Mouse (Mus musculus): ENCODE data around the gene Parp6. TPM values are rescaled to one million over a fixed set of nuclear protein-coding genes. Genes with fewer than 3 reads are reported as not detected.

Gene Parp6
- polyA plus RNA-seq, 1 experiment, result 21.6 TPM

- 37% methylated on average over 2 of the region's 2 CpGs for WGBS
- no peak for DNase-seq (ENCODE audit: low read depth, low spot score)
Observed at GRCm38 (mm10) chr9:59654450-59654983, 37.4 kb downstream of the Parp6 start.

- DNase-seq (ENCODE audit: low read depth, low spot score), result peak; percentile 99
- WGBS, result under 1% methylated on average over 46 of the region's 46 CpGs
Observed at GRCm38 (mm10) chr9:59655958-59656634, 39.0 kb downstream of the Parp6 start, which contains the start of gene Pkm. TSS of gene Pkm (plus strand) at chr9:59656368.

- DNase-seq (ENCODE audit: low read depth, low spot score), result no peak
- whole genome bisulfite sequencing, result 1% methylated on average over 64 of the region's 65 CpGs
Observed at GRCm38 (mm10) chr9:59656635-59657617, 39.8 kb downstream of the Parp6 start.

DNA sequence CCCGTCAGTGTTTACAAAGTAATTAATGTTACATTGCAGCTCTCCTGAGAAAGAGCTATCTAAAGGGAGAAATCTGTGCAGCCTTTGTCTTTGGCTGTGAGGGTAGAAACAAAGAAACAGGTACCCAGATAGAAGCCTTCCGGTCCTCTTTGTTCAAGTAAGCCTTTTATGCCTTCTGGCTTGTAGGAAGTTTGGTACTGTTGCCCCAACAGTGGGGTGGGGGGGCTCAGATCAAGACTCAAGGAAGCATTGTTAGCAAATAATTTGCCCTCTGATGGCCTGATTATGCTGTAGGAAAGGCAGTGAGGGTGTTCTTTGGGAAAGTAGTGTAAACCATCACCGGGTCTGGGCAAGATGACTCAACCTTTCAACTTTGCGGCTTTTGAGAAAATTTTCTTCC, 41.1 kb downstream of the Parp6 start:
- DNase-seq (ENCODE audit: low read depth, low spot score), result no peak

GRCm38 (mm10) chr9:59659036-59660026, 42.2 kb downstream of the Parp6 start:
- 28% methylated on average over 14 of the region's 14 CpGs for WGBS
- no peak for DNase-seq (ENCODE audit: low read depth, low spot score)

More for the DNA sequence above, 41.1 kb downstream of the Parp6 start:
- 38% methylated on average over 4 of the region's 4 CpGs for whole genome bisulfite sequencing

DNA sequence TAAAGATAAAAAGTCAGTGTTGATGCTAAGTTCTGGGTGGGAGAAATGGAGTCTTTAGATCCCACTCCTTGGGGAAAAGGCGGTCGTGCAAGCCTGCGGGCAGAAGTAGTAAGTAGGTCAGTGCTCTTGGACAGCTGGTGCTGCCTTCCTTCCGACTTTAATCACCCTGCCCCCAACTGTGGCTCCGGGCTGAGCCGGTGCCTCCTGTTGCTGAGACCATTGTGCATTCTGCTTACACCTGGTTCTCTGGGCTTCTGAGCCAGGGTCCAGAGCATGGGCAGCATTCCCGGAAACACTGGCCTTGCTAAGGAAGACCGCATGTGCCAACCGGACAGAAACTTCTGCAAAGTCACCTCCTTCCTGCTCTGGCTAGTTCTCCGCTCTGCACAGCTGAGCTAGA, 43.3 kb downstream of the Parp6 start:
- WGBS, result 69% methylated on average over 10 of the region's 10 CpGs
- no peak for DNase-seq (ENCODE audit: low read depth, low spot score)

- no peak for DNase-seq (ENCODE audit: low read depth, low spot score)
- 39% methylated on average over 6 of the region's 6 CpGs for WGBS
Observed at GRCm38 (mm10) chr9:59661298-59661975, 44.4 kb downstream of the Parp6 start.

- 87% methylated on average over 7 of the region's 7 CpGs for WGBS
- no peak for DNase-seq (ENCODE audit: low read depth, low spot score)
Observed at GRCm38 (mm10) chr9:59663226-59663625, 46.1 kb downstream of the Parp6 start.

DNA sequence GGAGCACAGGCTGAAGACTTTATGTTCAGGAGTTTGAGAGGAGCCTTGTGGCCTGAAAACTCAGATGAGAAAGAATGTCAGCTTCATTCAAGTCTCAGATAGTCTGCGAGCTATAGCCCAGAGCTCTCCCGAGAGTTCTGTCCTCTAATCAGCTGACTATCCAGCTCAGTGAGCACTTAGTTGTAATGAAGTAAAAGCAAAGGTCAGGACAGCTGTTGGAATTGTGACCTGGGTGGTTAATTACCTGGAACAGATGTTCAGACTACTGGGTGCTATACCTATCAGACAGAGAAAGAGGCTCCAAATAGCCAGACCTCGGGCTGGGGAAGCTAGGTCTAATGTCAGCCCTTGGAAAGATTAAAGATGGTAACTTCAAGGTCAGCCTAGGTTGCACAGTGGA, 46.9 kb downstream of the Parp6 start:
- 37% methylated on average over 3 of the region's 3 CpGs for WGBS
- no peak for DNase-seq (ENCODE audit: low read depth, low spot score)

DNA sequence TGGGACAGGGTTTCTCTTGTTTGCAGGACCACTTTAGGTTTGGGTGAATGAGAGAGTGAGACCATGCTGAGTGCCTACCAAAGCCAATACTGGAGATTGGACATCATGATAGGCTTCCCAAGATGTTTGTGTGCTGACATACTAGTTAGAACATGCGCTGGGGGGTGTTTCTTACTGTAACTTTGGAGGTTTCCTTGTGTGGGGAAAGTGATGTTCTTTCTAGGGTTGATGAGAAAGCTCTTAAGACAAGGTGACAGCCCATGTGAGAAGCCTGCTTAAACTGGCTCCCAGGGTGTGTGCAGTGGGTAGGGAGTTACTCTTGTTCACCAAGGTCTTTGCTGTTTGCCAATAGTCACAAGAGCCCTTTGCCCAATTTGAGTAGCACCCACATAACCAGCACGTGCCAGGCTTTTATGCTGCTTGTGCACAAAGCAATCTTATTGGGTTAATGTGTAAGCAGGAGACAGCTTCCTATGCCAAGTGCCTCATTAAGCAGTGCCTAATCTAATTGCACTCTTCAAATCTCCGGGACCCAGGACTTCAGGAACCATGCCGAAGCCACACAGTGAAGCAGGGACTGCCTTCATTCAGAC, 47.7 kb downstream of the Parp6 start:
- no peak for DNase-seq (ENCODE audit: low read depth, low spot score)
- WGBS, result 37% methylated on average over 4 of the region's 4 CpGs

DNA sequence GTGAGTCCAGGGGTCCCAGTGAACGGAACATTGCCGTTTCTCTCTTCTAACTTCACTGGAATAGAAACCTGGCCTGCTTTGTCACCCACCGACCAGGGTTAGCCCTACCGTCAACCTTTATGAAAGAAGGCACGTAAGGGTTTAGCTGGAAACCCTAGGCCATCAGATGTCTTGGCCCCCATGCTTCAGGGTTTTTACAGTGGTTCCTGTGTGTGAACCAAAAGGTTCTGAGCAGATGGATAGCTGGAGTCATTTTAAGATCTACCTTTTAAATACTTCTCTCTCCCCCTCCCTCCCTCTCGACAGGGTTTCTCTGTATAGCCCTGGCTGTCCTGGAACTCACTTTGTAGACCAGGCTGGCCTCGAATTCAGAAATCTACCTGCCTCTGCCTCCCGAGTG, 48.9 kb downstream of the Parp6 start:
- 92% methylated on average over 8 of the region's 8 CpGs for WGBS
- no peak for DNase-seq (ENCODE audit: low read depth, low spot score)

DNA sequence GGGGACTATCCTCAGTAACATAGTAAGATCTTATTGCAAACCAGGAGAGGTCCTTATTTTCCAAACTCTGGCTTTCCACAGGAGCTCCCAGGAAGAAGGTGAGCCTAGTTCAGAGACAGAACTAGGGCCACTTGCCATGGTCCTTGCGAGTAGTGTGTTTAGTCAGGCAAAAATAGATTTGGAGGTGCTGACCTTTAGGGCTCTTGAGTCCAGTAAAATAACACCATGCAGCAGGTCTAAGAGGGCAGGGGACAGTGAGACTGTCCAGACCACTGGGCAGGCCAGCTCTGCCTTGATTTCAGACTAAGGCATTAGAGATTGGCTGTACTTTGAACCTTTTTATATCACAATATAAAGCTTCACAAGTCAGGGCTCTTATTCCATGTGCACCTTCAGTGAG, 49.7 kb downstream of the Parp6 start:
- no peak for DNase-seq (ENCODE audit: low read depth, low spot score)
- WGBS, result 73% methylated on average over 1 of the region's 1 CpGs

- no peak for DNase-seq (ENCODE audit: low read depth, low spot score)
- WGBS, result 21% methylated on average over 4 of the region's 4 CpGs
Observed at GRCm38 (mm10) chr9:59667250-59667649, 50.2 kb downstream of the Parp6 start.

- 25% methylated on average over 6 of the region's 6 CpGs for WGBS
- no peak for DNase-seq (ENCODE audit: low read depth, low spot score)
Observed at GRCm38 (mm10) chr9:59667904-59668303, 50.8 kb downstream of the Parp6 start.

DNA sequence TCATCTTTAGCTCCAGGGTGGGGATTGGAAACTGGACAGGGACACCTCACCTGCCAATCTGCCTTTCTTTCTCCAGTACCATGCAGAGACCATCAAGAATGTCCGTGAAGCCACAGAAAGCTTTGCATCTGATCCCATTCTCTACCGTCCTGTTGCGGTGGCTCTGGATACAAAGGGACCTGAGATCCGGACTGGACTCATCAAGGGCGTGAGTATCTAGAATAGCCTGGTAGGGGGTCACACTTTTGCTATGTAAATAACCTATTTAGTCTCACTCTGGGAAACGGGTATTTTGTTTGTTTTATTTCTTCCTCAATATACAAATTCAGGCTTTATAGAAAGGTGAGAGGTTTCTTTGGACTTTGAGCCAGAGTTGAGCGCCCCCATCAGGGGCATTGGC, 51.4 kb downstream of the Parp6 start:
- DNase-seq (ENCODE audit: low read depth, low spot score), result no peak
- 84% methylated on average over 7 of the region's 7 CpGs for WGBS

DNA sequence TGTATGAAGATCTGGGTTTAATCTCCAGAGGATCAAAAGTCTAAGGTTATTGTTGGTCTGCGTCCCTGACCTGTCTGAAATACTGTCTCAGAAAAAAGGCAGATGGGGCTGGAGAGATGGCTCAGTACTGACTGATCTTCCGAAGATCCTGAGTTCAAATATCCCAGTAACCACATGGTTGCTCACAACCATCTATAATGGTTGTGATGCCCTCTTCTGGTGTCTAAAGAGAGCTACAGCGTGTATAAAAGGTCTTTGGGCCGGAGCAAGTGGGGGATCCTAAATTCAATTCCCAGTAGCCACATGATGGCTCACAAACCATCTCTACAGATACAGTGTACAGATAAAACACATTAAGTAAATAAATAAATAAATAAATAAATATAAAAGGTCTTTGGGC, 52.1 kb downstream of the Parp6 start:
- no peak for DNase-seq (ENCODE audit: low read depth, low spot score)
- WGBS, result 72% methylated on average over 4 of the region's 4 CpGs

DNA sequence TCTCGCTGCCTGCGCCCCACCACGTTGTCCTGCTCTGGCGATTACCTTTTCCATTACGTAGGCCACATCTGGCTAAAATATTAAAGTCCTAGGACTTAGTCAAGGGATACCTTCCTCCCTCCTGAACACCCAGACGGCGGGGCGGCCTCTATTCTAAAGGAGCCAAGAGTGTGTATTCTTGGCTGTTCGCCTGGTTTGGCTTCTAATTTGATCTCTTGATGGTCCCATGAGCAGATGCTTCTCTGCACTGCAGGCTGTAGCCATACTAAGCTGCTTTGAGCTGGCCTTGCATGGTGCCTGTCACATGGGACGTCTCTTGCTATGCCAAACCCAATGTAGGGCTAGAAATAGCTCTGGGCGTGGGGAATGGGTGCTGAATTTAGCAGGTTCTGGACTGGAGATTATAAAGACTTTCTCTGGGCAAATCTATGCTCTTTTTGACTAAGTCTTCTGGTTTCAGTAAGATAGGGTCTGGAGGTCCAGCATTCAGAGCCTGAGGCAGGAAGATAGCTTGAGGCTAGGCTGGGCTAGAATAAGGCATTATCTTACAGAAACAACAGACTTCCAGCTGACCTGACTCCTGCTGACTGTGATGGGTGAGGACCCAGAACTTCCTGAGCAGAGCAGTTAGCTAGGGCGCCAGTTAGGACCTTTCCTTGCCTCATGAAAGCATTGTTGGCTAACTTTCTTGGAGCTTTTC, 55.3 kb downstream of the Parp6 start:
- WGBS, result 85% methylated on average over 12 of the region's 12 CpGs

GRCm38 (mm10) chr9:59673427-59673826, 56.3 kb downstream of the Parp6 start:
- 36% methylated on average over 2 of the region's 2 CpGs for WGBS
- DNase-seq (ENCODE audit: low read depth, low spot score), result no peak

More for the DNA sequence above, 55.3 kb downstream of the Parp6 start:
- DNase-seq (ENCODE audit: low read depth, low spot score), result no peak

Data from large intestine, adult 2 months (tissue).